Mouse (Mus musculus) stomach, postnatal 0 days (tissue): ENCODE results near the gene Neurod2. TPM values are rescaled to one million over a fixed set of nuclear protein-coding genes. Genes with fewer than 3 reads are reported as not detected.

Source experiments
- ATAC-seq: fragments of 200-750 bp; cut with Nextera tagmentation; 2 replicates; pipeline ENCODE4 v1.8.0; 2017; ENCODE audit not compliant: low FRiP score, low TSS enrichment
- DNase-seq: peaks from one replicate; pipeline ENCODE4 v3.0.0-alpha.2; 2016; ENCODE audit warnings: low spot score
- H3K27ac ChIP-seq: fragments of 300-500 bp; sonication (generic); replicated peaks from 2 replicates; pipeline ENCODE4 v1.5.1; 2014; ENCODE audit warnings: mild to moderate bottlenecking, control low read depth
- H3K27me3 ChIP-seq: fragments of 300-500 bp; sonication (generic); 2 replicates; pipeline ENCODE4 v1.6.1; 2014; ENCODE audit warnings: low read length; ENCODE audit not compliant: control insufficient read depth, insufficient read depth
- H3K36me3 ChIP-seq: fragments of 300-500 bp; sonication (generic); 2 replicates; pipeline ENCODE4 v1.6.1; 2014; ENCODE audit warnings: low read length, mixed read lengths; ENCODE audit not compliant: control insufficient read depth, insufficient read depth
- H3K4me1 ChIP-seq: fragments of 300-500 bp; sonication (generic); replicated peaks from 2 replicates; pipeline ENCODE4 v1.6.1; 2014; ENCODE audit warnings: antibody characterized with exemption; ENCODE audit not compliant: control insufficient read depth, insufficient read depth
- H3K4me2 ChIP-seq: fragments of 300-500 bp; sonication (generic); replicated peaks from 2 replicates; pipeline ENCODE4 v1.6.1; 2014; ENCODE audit warnings: low read depth, mild to moderate bottlenecking, control low read depth, moderate library complexity
- H3K4me3 ChIP-seq: fragments of 300-500 bp; sonication (generic); 2 replicates; pipeline ENCODE4 v1.5.1; 2014; ENCODE audit warnings: low read depth, low read length, control low read depth
- H3K9ac ChIP-seq: fragments of 300-500 bp; sonication (generic); 2 replicates; pipeline ENCODE4 v1.6.1; 2014; ENCODE audit warnings: mild to moderate bottlenecking, low read length, control low read depth, mixed read lengths
- H3K9me3 ChIP-seq: fragments of 300-500 bp; sonication (generic); 2 replicates; pipeline ENCODE4 v1.6.1; 2016; ENCODE audit warnings: low read length; ENCODE audit not compliant: control insufficient read depth
- CTCF ChIP-seq: IDR thresholded peaks from 2 replicates; pipeline ENCODE4 v1.5.1; 2016; ENCODE audit warnings: antibody characterized with exemption, low read depth, mild to moderate bottlenecking, moderate library complexity
- EP300 ChIP-seq: optimal IDR thresholded peaks from 2 replicates; pipeline ENCODE3; 2016; ENCODE audit warnings: antibody characterized with exemption
- WGBS: fragments of 180-500 bp; shearing (Covaris S2); extraction: QIAGEN DNeasy Blood & Tissue Kit; methylation state at CpG from one replicate; pipeline ENCODE4 v1.1.7; 2014; 5-methylcytosine and 5-hydroxymethylcytosine counted together
- polyA plus RNA-seq: library from polyadenylated mRNA; unstranded; fragments of >200 nt; fragmentation: Nextera tagmentation; extraction: Ambion mirVana; gene quantifications from 2 replicates; pipeline ENCODE4 v1.2.1, GENCODE M21; 2015

Gene Neurod2
- polyA plus RNA-seq, 1 experiment from 2014 or later: 0.02 TPM

DNA sequence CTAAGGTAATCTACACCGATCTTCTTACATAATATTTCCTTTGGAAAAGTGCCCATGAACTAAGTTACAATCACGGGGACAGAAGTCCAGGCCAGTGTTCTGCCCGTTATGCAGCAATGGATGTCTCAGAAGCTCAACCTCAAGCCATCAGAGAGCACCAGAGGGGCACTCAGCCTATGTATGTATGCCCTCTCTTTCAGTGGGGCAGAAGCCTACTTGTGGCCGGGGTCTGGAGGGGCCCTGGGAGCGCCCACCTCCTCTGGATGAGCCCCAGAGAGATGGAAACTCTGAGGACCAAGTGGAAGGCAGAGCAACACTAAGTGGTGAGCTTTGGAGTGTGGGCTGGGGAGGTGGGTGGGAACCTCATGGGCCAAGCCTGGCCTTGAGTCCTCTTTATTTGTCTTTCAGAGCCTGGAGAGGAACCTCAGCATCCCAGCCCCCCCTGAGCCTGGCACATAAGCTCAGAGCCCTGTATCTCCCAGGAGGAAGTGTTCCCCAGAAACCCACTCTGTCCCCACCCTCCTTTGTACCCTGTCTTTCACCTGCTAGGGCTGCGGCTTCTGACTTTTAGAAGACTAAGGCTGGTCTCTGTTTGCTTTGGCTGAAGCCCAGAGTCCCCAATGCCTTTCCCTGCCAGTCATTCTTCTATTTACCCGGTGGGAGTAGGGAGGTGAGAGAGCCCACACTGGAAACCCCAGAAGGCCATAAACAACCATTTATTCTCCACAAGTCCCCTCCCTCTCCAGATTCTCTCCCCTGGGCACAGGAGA is 27.4 kb upstream of the Neurod2 start:
- 0 out of 2 replicates have a peak overlapping the region, but pooled peaks have one; percentile 72 for H3K4me2 ChIP-seq
- H3K4me1 ChIP-seq: peaks cover 7% of the 10 kb centered on the region
- no peaks in the 10 kb centered on the region for H3K36me3 ChIP-seq
- no peaks in the 10 kb centered on the region for H3K27me3 ChIP-seq
- 59% methylated on average over 7 of the region's 7 CpGs for WGBS
- no peak overlapping the region for H3K4me3 ChIP-seq
- peak; percentile 79 for DNase-seq
- no peaks in the 10 kb centered on the region for H3K9me3 ChIP-seq
- ATAC-seq: peak; percentile 33
- H3K9ac ChIP-seq: no peak overlapping the region
- H3K27ac ChIP-seq: peak overlapping the region; percentile 94
- TF ChIP-seq CTCF (no peak), EP300 (no peak)

GRCm38 (mm10) chr11:98355732-98356299 is 26.4 kb upstream of the Neurod2 start:
- Histone ChIP-seq H3K4me3 (no peak overlapping the region), H3K9ac (no peak overlapping the region), H3K36me3 (no peaks in the 10 kb centered on the region), H3K27ac (peak overlapping the region; percentile 94), H3K4me2 (no peak overlapping the region), H3K27me3 (peaks cover under 1% of the 10 kb centered on the region; the same call in 1 of the 2 replicates), H3K9me3 (no peaks in the 10 kb centered on the region), H3K4me1 (peaks cover 7% of the 10 kb centered on the region)
- TF ChIP-seq CTCF (peak; percentile 86), EP300 (no peak)
- DNase-seq: peak; percentile 44
- ATAC-seq: no peak
- WGBS: 20% methylated on average over 6 of the region's 6 CpGs

- no peak overlapping the region for H3K9ac ChIP-seq
- peaks cover 7% of the 10 kb centered on the region for H3K4me1 ChIP-seq
- H3K27me3 ChIP-seq: peaks cover 3% of the 10 kb centered on the region; the same call in 1 of the 2 replicates
- TF ChIP-seq CTCF: no peak
- TF ChIP-seq EP300: no peak
- DNase-seq (no peak), ATAC-seq (no peak)
- H3K9me3 ChIP-seq: no peaks in the 10 kb centered on the region
- H3K4me2 ChIP-seq: no peak overlapping the region
- no peak overlapping the region for H3K4me3 ChIP-seq
- H3K27ac ChIP-seq: no peak overlapping the region
- no peaks in the 10 kb centered on the region for H3K36me3 ChIP-seq
- 70% methylated on average over 14 of the region's 14 CpGs for WGBS
Measured at GRCm38 (mm10) chr11:98354445-98354844, 25.0 kb upstream of the Neurod2 start.

- H3K36me3 ChIP-seq: no peaks in the 10 kb centered on the region
- H3K4me3 ChIP-seq: no peak overlapping the region
- TF ChIP-seq CTCF: no peak
- no peak for TF ChIP-seq EP300
- no peaks in the 10 kb centered on the region for H3K9me3 ChIP-seq
- no peak overlapping the region for H3K4me2 ChIP-seq
- peaks cover 3% of the 10 kb centered on the region; the same call in 1 of the 2 replicates for H3K27me3 ChIP-seq
- 43% methylated on average over 8 of the region's 8 CpGs for WGBS
- no peak for ATAC-seq
- DNase-seq: peak; percentile 59
- H3K27ac ChIP-seq: no peak overlapping the region
- H3K9ac ChIP-seq: no peak overlapping the region
- peaks cover 4% of the 10 kb centered on the region; the same call in 1 of the 2 replicates for H3K4me1 ChIP-seq
Measured at GRCm38 (mm10) chr11:98353651-98354211, 24.3 kb upstream of the Neurod2 start.

- DNase-seq (peak; percentile 61), ATAC-seq (no peak)
- WGBS: 68% methylated on average over 18 of the region's 18 CpGs
- peaks cover 3% of the 10 kb centered on the region; the same call in 1 of the 2 replicates for H3K27me3 ChIP-seq
- H3K9ac ChIP-seq: no peak overlapping the region
- H3K9me3 ChIP-seq: no peaks in the 10 kb centered on the region
- TF ChIP-seq EP300 (no peak), CTCF (no peak)
- H3K4me2 ChIP-seq: no peak overlapping the region
- H3K4me1 ChIP-seq: peaks cover 8% of the 10 kb centered on the region
- H3K36me3 ChIP-seq: no peaks in the 10 kb centered on the region
- no peak overlapping the region for H3K4me3 ChIP-seq
- H3K27ac ChIP-seq: no peak overlapping the region
Measured at GRCm38 (mm10) chr11:98352272-98352990, 23.0 kb upstream of the Neurod2 start.
